Mouse (Mus musculus): Measurements from ENCODE around the gene Dock2. TPM values are rescaled to one million over a fixed set of nuclear protein-coding genes. Genes with fewer than 3 reads are reported as not detected.

Dock2 gene
- total RNA-seq, 2 experiments from 2014 or later: 0.86 to 1.6 TPM

GRCm38 (mm10) chr11:34681790-34682189, 101.9 kb downstream of the Dock2 start:
- no peak for DNase-seq
- intact Hi-C loops (cut with DNase I): no loop called here

DNA sequence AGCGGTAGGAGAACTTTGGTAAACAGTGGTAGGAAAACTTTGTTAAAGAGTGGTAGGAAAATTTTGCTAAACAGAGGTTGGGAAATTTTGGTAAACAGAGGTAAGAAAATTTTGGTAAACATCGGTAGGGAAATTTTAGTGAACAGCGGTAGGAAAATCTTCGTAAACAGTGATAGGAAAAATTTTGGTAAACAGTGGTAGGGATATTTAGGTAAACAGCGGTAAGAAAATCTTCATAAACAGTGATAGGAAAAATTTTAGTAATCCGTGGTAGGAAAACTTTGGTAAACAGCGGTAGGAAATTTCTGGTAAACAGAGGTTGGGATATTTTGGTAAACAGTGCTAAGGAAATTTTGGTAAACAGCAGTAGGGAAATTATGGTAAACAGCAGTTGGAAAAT, 239.1 kb downstream of the Dock2 start:
- no peak for DNase-seq
- intact Hi-C loops (cut with DNase I): no loop called here

DNA sequence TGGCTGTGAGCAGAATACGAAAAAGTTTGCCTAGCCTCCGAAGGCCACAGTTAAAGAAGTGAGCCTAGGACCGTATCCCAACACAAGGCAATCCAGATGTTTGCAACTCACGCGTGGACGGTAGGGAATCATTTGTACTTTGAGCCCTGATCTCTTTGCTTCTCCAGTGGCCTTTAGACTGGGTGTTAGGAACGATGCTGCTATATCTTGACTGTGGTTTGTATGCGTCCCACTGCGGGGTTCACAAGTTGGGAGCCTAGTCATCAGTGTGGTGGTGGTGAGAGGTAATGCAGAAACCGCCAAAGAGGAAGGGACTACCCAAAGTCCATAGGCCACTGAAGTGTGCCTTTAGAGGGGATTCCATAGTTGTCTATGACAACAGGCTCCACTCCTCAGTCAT, 251.6 kb downstream of the Dock2 start:
- DNase-seq: no peak
- intact Hi-C loops (cut with DNase I): no loop called here

- DNase-seq: no peak
- intact Hi-C loops (cut with DNase I): no loop called here
These were observed 252.7 kb downstream of the Dock2 start for GRCm38 (mm10) chr11:34530971-34531370.

- DNase-seq: no peak
- intact Hi-C loops (cut with DNase I): no loop called here
These were observed 255.7 kb downstream of the Dock2 start for GRCm38 (mm10) chr11:34528006-34528405.

GRCm38 (mm10) chr11:34527238-34527637, 256.5 kb downstream of the Dock2 start:
- intact Hi-C loops (cut with DNase I): no loop called here
- no peak for DNase-seq

DNA sequence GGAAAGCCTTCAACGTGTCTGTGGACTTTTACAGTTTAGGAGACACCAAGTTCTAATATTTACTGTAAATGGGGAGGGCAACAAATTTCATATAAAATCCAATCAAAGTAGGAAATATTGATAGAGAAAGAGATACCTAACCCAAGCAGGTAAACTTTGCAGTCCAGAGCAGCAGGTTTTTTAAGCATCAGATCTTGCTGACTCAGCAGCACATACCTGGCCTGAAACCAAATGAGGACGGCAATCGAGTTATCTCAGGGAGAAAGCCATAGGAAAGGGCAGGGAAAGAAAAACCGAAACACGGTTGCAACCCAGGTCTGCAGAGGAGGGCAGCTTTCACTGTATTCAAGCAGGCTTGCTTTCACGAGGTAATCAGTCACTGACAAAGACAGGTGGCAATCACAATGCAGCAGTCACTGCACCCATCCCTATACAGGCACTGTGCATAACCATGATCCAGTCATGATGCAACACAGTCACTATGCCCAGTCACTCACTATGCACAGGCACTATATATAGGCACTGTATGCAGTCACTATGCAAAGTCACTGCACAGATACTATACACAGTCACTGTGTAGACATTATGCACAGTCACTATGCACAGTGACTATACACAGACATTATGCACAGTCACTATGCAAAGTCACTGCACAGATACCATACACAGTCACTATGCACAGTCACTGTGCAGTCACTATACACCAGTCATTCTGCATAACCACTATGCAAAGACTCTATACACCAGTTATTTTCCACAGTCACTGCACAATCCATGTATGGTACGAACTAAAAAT, 258.4 kb downstream of the Dock2 start:
- intact Hi-C loops (cut with DNase I): no loop called here
- no peak for DNase-seq

DNA sequence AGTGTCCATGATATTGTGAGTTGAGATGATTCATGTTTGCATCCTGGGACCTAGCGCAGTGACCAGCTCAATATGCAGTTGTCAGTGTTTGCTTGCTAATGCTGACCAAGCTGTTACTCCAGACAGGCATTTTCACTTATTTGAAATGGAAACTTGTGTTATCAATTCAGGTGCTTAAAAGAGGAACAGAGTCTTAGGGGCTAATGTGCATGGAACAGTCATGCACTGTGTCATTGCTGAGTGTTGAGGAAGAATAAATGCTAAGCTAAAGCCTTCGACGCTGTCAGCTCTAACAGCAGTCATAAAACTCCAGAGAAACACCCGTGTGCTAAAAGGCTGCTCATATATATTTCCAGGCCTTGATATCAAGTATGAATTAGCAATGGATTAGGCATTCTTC, 259.1 kb downstream of the Dock2 start:
- intact Hi-C loops (cut with DNase I): no loop called here
- no peak for DNase-seq

- no peak for DNase-seq
- intact Hi-C loops (cut with DNase I): no loop called here
These were observed 265.1 kb downstream of the Dock2 start for GRCm38 (mm10) chr11:34518566-34518965.

- DNase-seq: no peak
- intact Hi-C loops (cut with DNase I): no loop called here
These were observed 266.7 kb downstream of the Dock2 start for GRCm38 (mm10) chr11:34516971-34517370.

DNA sequence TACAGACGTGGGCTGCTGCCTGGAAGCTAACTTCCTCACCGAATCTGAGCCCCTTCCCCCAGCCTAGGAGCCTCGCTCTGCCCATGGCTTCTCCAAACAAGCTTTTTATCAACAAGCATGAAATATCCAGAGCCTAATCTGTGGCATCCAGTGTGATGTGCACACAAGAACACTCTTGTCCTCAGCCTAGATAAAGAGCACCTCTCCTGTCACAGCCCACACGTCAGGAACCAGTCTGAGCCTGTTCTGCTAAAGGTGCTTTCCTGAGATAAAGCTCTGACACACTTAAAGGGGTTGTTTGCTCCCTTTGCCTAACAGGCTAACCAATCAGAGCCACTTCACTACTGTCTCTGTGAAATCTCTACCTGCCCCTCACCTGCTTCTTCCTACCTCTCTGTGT, 268.4 kb downstream of the Dock2 start:
- intact Hi-C loops (cut with DNase I): no loop called here
- DNase-seq: no peak

GRCm38 (mm10) chr11:34506390-34506789, 277.3 kb downstream of the Dock2 start:
- intact Hi-C loops (cut with DNase I): no loop called here
- no peak for DNase-seq

GRCm38 (mm10) chr11:34499663-34500062, 284.0 kb downstream of the Dock2 start:
- intact Hi-C loops (cut with DNase I): no loop called here
- no peak for DNase-seq

DNA sequence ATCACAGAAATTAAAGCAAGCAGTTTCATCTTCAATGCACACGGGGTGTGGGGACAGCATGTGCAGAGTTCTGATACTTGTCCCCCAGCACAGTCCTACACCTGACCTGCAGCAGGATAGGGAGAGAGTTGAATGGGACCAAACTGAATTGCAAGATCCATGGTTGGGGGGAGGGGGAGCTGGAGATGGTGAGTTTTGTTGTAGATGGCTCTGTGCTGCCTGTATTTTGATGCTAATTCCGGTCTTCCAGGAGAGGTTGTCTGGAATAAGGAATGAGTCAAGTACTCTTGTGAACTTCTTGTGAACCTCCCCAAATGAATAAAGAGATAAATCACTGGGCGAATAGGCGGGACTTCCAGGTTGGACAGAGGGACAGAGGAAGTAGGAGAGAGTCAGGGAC, 289.0 kb downstream of the Dock2 start:
- intact Hi-C loops (cut with DNase I): no loop called here
- no peak for DNase-seq

GRCm38 (mm10) chr11:34492986-34493385, 290.7 kb downstream of the Dock2 start:
- intact Hi-C loops (cut with DNase I): no loop called here
- DNase-seq: no peak

DNA sequence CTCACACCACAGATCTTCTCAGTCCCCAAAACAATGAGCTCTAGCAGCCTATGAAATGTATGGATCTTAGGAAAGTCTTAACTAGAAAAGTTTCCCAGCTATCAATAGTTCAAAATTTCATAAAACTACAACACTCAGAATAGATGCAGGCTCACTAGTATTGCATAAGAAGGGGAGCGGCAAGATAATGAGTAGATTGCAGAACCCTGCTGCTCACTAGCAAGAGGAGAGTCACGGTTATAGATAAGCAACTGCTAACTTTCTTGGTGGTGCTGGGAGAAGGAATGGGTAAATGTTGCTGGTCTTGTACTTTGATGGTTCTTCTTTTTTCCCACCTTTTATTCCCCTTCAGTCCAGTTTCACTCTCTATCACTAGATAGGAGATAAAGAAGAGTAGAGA, 291.5 kb downstream of the Dock2 start:
- intact Hi-C loops (cut with DNase I): no loop called here
- no peak for DNase-seq

GRCm38 (mm10) chr11:34489548-34489947, 294.1 kb downstream of the Dock2 start:
- no peak for DNase-seq
- intact Hi-C loops (cut with DNase I): no loop called here

DNA sequence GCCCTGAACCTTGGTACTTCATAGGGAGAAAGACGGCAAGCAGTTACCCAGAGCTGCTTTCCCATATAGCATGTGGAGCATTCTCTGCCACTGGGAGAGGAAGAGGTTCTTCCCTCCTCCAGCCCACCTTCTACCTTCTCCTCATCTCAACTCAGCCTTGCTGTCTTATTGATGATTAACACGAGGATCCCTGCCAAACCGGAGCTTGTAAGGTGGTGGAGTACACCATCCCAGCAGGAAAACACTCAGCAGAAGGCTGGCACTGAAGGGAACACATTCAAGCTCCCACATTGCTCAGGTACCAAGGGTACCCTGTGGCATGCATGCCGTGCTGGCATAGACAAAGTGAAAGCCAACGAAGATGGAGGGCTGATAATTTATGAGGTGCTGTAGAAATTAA, 304.4 kb downstream of the Dock2 start:
- intact Hi-C loops (cut with DNase I): no loop called here
- no peak for DNase-seq

DNA sequence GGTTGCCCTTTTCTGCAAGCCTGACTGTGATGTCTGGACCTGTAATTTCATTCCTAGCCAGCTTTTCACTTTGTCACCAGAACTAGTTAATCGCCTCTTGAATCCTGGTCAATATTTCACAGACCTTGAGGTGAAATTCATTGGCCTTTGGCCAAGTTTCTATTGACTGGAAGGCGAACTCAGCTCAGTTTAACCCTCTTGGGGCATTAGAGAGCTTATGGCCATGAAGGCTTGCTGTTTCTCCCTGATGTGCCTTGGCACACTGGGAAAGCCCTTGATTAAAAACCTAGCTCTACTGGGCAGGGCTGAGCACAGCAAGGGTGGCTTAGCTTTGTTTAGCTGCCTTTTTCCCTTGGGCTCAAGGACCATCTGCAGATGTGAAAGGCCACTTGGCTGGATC, 313.9 kb downstream of the Dock2 start:
- intact Hi-C loops (cut with DNase I): no loop called here
- DNase-seq: no peak

- DNase-seq: no peak
- intact Hi-C loops (cut with DNase I): no loop called here
These were observed 315.1 kb downstream of the Dock2 start for GRCm38 (mm10) chr11:34468571-34468970.

DNA sequence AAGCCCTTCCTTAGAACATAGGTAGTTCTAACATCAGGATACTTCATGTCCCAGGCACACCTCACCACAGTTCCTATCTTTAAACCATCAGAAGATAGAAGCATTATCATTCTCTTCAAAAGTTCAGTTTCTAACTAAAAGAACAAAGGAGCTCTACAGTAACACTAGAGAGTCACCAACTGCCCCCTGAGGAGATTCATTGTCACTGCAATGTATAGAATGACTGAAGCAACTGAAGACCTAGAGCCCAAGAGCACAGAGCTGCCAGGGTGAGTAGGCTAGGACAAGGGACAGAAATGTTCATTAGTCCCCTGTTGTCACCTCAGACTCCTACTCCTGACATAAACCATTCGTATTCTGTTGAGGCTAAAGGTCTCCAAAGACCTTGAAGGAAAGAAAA, 316.6 kb downstream of the Dock2 start:
- intact Hi-C loops (cut with DNase I): no loop called here
- DNase-seq: no peak

- intact Hi-C loops (cut with DNase I): no loop called here
- DNase-seq: no peak
These were observed 333.7 kb downstream of the Dock2 start for GRCm38 (mm10) chr11:34449944-34450343.

GRCm38 (mm10) chr11:34447891-34448290, 335.8 kb downstream of the Dock2 start:
- DNase-seq: no peak
- intact Hi-C loops (cut with DNase I): no loop called here
